Mouse (Mus musculus): ENCODE measurements around the gene Myo15b. TPM values are rescaled to one million over a fixed set of nuclear protein-coding genes. Genes with fewer than 3 reads are reported as not detected.

Gene Myo15b
- polyA plus RNA-seq, 1 experiment = not detected

DNA sequence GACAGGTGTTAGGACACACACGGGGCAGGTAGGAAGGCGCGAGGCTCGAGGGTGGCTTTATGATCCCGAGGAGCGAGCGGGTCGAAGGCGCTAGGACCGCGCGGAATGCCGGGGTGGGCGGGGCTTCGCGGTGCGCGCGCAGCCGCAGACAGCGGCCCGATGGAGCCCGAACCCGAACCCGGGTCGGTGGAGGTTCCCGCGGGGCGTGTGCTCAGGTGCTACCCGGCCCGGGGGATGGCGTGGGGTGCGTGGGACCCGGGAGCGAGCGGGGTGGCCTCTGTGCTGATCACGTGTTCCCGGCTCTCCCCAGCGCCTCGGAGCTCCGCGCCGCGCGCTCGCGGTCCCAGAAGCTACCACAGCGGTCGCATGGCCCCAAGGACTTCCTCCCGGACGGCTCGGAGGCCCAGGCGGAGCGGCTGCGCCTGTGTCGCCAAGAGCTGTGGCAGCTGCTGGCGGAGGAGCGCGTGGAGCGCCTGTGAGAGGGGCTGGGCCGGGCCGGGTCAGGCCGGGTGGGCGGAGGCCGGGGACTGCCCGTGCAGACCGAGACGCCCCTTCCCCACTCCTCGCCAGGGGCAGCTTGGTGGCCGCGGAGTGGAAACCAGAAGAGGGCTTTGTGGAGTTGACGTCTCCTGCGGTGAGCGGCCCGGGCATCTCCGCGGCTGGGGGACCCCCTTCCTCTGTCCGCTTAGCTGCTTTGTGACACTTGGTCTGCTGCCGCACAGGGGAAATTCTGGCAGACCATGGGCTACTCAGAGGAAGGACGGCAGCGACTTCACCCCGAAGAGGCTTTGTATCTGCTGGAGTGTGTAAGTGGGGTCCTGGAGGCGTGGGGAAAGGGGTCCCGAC is 43.4 kb upstream of the Myo15b start, which contains the start of gene Tsen54:
Tsen54 (plus strand) TSS at position 120 of the 846 bp plus-strand sequence.
- WGBS = under 1% methylated on average over 84 of the region's 84 CpGs
- Histone ChIP-seq H3K4me1 (ENCODE audit: control insufficient read depth, insufficient read depth, low read length) (peaks cover 15% of the 10 kb centered on the region), H3K4me3 (ENCODE audit: insufficient read depth, low read depth, low read length) (peak within 1 kb of the TSS; percentile 76), H3K27ac (ENCODE audit: insufficient read depth, low read depth, low read length) (no peak within 1 kb of the TSS)
- TF ChIP-seq POLR2A (IDR thresholded peaks at IDR 0.05; ENCODE audit: insufficient read depth, low read depth, low read length) (peak; percentile 40), CTCF (IDR thresholded peaks at IDR 0.05; ENCODE audit: insufficient read depth, low read depth, low read length) (no peak)

DNA sequence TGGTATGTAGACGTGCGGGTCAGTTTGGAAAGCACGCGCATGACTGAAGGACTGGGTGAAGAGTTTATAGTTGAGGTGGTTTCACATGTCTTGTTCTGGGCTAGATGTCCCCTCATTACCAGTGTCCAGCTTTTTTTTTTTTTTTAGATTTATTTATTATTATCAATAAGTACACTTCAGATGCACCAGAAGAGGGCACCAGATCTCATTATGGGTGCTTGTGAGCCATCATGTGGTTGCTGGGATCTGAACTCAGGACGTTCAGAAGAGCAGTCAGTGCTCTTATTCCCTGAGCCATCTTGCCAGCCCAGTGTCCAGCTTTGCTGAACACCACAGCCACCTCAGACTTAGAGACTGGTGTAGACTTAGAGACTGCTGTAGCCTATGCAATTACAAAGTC is 40.9 kb upstream of the Myo15b start:
- no peak overlapping the region for H3K27ac ChIP-seq (ENCODE audit: insufficient read depth, low read depth, low read length)
- WGBS = 91% methylated on average over 5 of the region's 5 CpGs
- TF ChIP-seq POLR2A (IDR thresholded peaks at IDR 0.05; ENCODE audit: insufficient read depth, low read depth, low read length) (no peak), CTCF (IDR thresholded peaks at IDR 0.05; ENCODE audit: insufficient read depth, low read depth, low read length) (no peak)
- no peak overlapping the region for H3K4me3 ChIP-seq (ENCODE audit: insufficient read depth, low read depth, low read length)
- H3K4me1 ChIP-seq (ENCODE audit: control insufficient read depth, insufficient read depth, low read length) = peaks cover 22% of the 10 kb centered on the region

DNA sequence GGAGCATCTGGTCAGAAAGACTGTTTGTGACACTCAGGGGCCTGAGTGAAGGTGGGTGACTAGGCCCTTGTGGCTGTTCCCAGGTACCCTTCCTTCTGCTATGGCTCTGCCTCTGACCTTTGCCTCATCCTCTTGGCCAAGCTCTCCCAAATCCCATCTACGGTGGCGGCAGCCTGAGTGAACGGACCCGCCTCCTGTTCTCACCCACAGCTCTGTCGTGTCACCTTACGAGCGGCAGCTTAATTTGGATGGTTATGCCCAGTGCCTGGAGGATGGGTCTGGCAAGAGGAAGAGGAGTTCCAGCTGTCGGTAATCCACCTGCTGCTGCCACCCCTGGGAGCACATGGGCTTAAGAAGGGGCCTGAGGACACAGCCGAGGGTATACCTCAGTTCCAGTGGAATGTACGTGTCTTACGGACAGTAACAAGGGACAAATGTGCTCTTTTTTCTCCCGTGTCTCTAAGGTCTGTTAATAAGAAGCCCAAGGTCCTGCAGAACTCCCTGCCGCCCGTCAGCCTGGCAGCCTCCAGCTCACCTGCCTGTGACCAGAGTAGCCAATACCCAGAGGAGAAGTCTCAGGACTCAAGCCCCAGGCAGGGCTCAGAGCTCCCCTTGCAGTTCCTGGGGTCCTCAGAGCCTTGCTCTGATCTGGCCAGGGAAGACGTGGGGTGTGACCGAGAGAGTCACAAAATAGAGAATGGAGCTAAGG is 38.1 kb upstream of the Myo15b start:
- 92% methylated on average over 16 of the region's 16 CpGs for WGBS
- Histone ChIP-seq H3K4me3 (ENCODE audit: insufficient read depth, low read depth, low read length) (no peak overlapping the region), H3K27ac (ENCODE audit: insufficient read depth, low read depth, low read length) (no peak overlapping the region), H3K4me1 (ENCODE audit: control insufficient read depth, insufficient read depth, low read length) (peaks cover 24% of the 10 kb centered on the region)
- TF ChIP-seq CTCF (IDR thresholded peaks at IDR 0.05; ENCODE audit: insufficient read depth, low read depth, low read length) (no peak), POLR2A (IDR thresholded peaks at IDR 0.05; ENCODE audit: insufficient read depth, low read depth, low read length) (no peak)

DNA sequence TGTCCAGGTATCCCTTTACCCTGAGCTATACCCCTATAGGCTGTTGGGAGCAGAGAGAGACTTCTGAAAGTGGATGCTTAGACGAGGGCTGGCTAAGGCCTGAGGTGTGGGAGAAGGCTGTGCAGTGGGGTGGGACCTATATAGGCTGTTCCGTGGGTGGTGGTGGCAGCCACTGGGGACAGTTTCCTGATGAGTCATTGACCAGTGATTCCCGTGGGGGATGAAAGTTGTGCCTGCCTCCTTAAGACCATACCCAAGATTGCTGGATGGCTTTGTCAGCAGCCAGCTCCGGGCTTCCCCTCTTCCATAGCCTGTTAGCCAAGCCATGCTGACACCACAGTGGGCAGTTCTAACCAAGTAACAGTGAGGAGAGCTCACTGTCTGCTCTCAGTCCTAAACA is 37.2 kb upstream of the Myo15b start:
- WGBS = 53% methylated on average over 4 of the region's 4 CpGs
- Histone ChIP-seq H3K4me1 (ENCODE audit: control insufficient read depth, insufficient read depth, low read length) (peaks cover 18% of the 10 kb centered on the region), H3K4me3 (ENCODE audit: insufficient read depth, low read depth, low read length) (no peak overlapping the region), H3K27ac (ENCODE audit: insufficient read depth, low read depth, low read length) (no peak overlapping the region)
- TF ChIP-seq CTCF (IDR thresholded peaks at IDR 0.05; ENCODE audit: insufficient read depth, low read depth, low read length) (no peak), POLR2A (IDR thresholded peaks at IDR 0.05; ENCODE audit: insufficient read depth, low read depth, low read length) (no peak)

DNA sequence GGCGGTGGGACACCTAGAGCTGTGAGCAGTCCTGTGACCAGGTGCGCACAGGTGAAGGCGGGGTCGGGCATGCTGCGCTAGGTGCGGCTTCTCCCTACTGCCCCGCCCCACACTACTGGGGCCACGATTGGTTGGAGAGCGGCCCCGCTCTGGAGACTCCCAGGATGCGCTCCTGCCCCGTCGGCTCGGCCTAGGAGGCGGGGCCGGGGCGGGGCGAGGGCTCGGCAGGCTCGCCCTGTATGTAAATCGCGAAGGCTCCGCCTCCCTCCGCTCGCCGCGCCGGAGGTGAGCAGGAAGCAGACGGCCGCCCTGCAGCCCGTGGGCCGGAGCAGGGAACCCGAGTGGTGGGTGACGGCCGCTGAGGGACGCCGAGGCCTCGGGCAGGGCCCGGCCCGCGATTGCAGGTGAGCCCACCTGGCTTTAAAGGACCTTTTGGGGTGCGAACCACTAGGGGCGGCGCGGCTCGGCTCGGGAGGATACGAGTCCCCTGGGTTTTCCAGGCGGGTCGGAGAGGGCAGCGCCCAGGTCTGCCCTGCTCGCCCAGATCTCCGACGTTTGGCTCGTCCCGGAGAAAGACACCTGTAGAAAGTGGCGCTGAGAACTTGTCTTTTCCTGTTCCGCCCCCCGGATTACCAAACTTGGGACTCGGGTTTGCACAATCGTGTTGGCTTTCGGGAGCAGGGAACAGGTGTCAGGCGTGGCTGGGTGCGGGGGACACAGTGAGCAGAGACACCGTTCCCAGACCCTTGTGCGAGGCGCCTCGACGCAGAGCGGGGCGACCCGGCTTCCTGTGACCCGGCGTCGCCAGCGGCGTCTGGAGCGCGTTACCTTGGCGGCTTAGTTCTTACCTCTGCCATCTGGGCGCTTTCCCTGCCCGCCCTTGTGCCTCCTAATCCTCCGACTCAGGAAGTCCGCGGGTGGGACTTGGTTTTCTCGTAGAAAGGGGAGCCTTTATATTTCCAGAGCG is 34.1 kb upstream of the Myo15b start, which contains the start of gene Llgl2:
Llgl2 (plus strand) TSS at position 276 of the 967 bp plus-strand sequence.
- peaks cover 18% of the 10 kb centered on the region for H3K4me1 ChIP-seq (ENCODE audit: control insufficient read depth, insufficient read depth, low read length)
- peak within 1 kb of the TSS; percentile 64 for H3K4me3 ChIP-seq (ENCODE audit: insufficient read depth, low read depth, low read length)
- no peak within 1 kb of the TSS for H3K27ac ChIP-seq (ENCODE audit: insufficient read depth, low read depth, low read length)
- TF ChIP-seq POLR2A (IDR thresholded peaks at IDR 0.05; ENCODE audit: insufficient read depth, low read depth, low read length) = no peak
- no peak for TF ChIP-seq CTCF (IDR thresholded peaks at IDR 0.05; ENCODE audit: insufficient read depth, low read depth, low read length)
- under 1% methylated on average over 87 of the region's 87 CpGs for WGBS

DNA sequence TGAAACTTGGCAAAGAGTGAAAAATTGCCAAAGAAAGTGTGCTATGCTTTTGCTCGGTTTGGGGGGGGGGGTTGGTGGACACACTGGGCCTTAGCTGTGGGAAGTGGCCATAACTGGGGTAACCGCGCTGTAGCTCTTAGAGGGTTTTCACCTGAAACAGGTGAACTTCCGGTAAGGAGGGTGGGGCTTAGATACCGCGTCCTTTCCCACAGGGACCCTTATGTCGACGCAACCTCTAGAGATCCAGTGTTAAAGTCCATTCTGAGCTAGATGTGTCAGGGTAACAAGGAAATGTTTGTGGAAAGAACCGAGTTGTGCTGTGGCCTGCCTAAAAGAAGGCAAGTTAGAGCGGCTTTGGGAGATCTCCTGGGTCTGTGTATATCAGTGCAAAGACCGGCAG is 33.4 kb upstream of the Myo15b start:
- WGBS = 35% methylated on average over 11 of the region's 11 CpGs
- Histone ChIP-seq H3K4me3 (ENCODE audit: insufficient read depth, low read depth, low read length) (no peak overlapping the region), H3K27ac (ENCODE audit: insufficient read depth, low read depth, low read length) (no peak overlapping the region), H3K4me1 (ENCODE audit: control insufficient read depth, insufficient read depth, low read length) (peaks cover 18% of the 10 kb centered on the region)
- TF ChIP-seq CTCF (IDR thresholded peaks at IDR 0.05; ENCODE audit: insufficient read depth, low read depth, low read length) (no peak), POLR2A (IDR thresholded peaks at IDR 0.05; ENCODE audit: insufficient read depth, low read depth, low read length) (no peak)

DNA sequence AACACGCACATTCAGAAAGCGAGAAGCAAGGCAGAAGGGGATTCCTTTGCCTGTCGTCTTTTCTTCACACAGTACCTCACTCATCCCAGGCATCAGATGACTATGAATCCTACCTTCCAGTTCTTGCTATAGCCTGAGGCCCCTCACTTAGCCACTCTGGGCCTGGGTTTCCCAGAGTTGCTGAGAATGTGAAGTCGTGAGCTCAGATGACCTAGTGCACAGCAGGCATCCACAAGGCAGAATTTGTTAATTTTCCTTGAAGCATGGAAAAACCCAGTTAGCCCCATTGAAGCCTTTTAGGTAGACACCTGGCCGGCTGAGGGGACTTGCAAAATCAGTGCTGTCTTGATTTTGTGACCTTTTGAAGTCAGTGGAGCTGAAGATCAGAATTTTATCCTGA is 31.7 kb upstream of the Myo15b start:
- WGBS = 71% methylated on average over 5 of the region's 5 CpGs
- no peak overlapping the region for H3K27ac ChIP-seq (ENCODE audit: insufficient read depth, low read depth, low read length)
- H3K4me1 ChIP-seq (ENCODE audit: control insufficient read depth, insufficient read depth, low read length) = peaks cover 11% of the 10 kb centered on the region
- TF ChIP-seq POLR2A (IDR thresholded peaks at IDR 0.05; ENCODE audit: insufficient read depth, low read depth, low read length) = no peak
- no peak overlapping the region for H3K4me3 ChIP-seq (ENCODE audit: insufficient read depth, low read depth, low read length)

DNA sequence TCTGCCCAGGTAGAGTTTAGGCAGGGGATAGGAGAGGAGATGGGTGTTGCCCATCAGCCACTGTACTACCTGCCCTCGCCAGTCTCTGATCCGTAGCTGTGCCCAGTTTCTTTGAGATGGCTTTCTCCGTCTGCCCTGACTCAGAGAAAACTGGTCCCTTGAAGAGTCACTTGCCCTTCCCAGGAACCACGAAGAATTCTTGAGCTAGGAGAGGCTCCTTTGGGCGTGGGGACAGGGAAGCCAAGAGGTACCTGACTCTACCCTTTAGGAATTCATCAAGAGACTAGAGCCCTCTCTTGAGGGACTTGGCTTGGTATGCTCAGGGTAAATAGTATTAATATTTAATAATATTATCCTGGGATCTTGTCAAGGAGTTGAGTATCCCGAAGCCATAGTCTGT is 30.6 kb upstream of the Myo15b start:
- no peak for TF ChIP-seq CTCF (IDR thresholded peaks at IDR 0.05; ENCODE audit: insufficient read depth, low read depth, low read length)
- TF ChIP-seq POLR2A (IDR thresholded peaks at IDR 0.05; ENCODE audit: insufficient read depth, low read depth, low read length) = no peak
- Histone ChIP-seq H3K4me1 (ENCODE audit: control insufficient read depth, insufficient read depth, low read length) (peaks cover 11% of the 10 kb centered on the region), H3K27ac (ENCODE audit: insufficient read depth, low read depth, low read length) (no peak overlapping the region), H3K4me3 (ENCODE audit: insufficient read depth, low read depth, low read length) (no peak overlapping the region)
- 90% methylated on average over 6 of the region's 6 CpGs for WGBS

All from olfactory bulb, adult 2 months (tissue).